Mouse (Mus musculus): ENCODE measurements around the gene 2610044O15Rik8.
"Not testable (repeated sequence)": the region's sequence is repeated elsewhere in the genome, so short reads cannot be mapped to it uniquely, and the experiment has no call there.

2610044O15Rik8 gene

DNA sequence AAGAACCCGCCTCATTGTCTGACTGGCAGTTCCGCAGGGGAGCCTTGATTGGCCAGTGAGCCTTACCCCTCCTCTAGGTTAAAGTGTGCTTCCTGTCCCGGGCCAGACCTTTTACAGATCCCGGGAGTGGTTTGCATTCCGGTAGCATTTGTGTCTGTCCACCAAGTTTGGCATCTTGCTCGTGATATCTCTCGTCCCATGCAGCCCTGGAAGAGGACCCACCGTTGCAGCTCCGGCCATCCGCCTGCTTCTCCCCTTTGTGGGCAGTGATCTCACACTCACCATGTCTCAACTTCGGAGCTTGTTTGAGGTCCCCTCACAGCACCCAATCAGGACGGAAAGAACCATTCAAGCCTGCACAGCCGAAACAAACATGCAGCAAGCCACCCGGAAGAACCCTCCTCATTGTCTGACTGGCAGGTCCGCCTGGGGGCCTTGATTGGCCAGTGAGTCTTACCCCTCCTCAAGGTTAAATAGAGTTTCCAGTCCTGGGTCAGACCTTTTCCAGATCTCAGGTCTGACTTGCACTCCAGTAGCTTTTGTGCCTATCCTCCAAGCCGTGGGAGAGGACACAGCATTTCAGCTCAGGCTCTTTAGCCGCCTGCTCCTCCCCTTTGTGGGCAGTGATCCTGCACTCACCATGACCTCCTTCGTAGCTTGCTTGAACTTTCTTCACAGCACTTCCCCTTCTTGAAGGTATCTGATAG, at the start of gene 2610044O15Rik8:
2610044O15Rik8 (minus strand) TSS at position 380 of the 707 bp plus-strand sequence.
- in situ Hi-C loops (cut with MboI; ENCODE audit: low sequenced_read_pairs), result no loop called here

- in situ Hi-C loops (cut with MboI; ENCODE audit: low sequenced_read_pairs), result no loop called here
Observed at GRCm38 (mm10) chr8:129265918-129266317, 31.7 kb upstream of the 2610044O15Rik8 start.

GRCm38 (mm10) chr8:129264296-129264695, 30.1 kb upstream of the 2610044O15Rik8 start:
- in situ Hi-C loops (cut with MboI; ENCODE audit: low sequenced_read_pairs), result no loop called here

- in situ Hi-C loops (cut with MboI; ENCODE audit: low sequenced_read_pairs), result not testable (repeated sequence)
Observed at GRCm38 (mm10) chr8:129263211-129263927, 29.2 kb upstream of the 2610044O15Rik8 start.

GRCm38 (mm10) chr8:129233664-129234026, 561 bp downstream of the 2610044O15Rik8 start:
- in situ Hi-C loops (cut with MboI; ENCODE audit: low sequenced_read_pairs), result no loop called here
